Mouse (Mus musculus) megakaryocyte, embryonic 14.5 days (primary cell): ENCODE measurements around the gene Olfr168. TPM values are rescaled to one million over a fixed set of nuclear protein-coding genes. Genes with fewer than 3 reads are reported as not detected.
"Not testable (repeated sequence)": the region's sequence is repeated elsewhere in the genome, so short reads cannot be mapped to it uniquely, and the experiment has no call there.

Experiments
- H3K27me3 ChIP-seq: replicated peaks from 2 replicates; pipeline ENCODE3; 2012; ENCODE audit warnings: inconsistent platforms
- H3K36me3 ChIP-seq: replicated peaks from 2 replicates; pipeline ENCODE3; 2012; ENCODE audit warnings: low read length, inconsistent platforms, mixed read lengths
- H3K4me1 ChIP-seq: 2 replicates; pipeline ENCODE4 v1.6.1; 2012; ENCODE audit warnings: inconsistent platforms
- H3K4me3 ChIP-seq: replicated peaks from 2 replicates; pipeline ENCODE3; 2012; ENCODE audit warnings: moderate library complexity, mild to moderate bottlenecking, inconsistent platforms
- H3K9me3 ChIP-seq: 2 replicates; pipeline ENCODE4 v1.6.1; 2012; ENCODE audit warnings: inconsistent platforms
- FLI1 ChIP-seq: IDR thresholded peaks from 2 replicates; pipeline ENCODE4 v1.6.1; 2012; ENCODE audit warnings: low read length, inconsistent platforms, mixed read lengths
- GATA1 ChIP-seq: IDR thresholded peaks from 3 replicates; pipeline ENCODE4 v1.6.1; 2012; ENCODE audit warnings: mixed read lengths, low read length, inconsistent platforms, borderline replicate concordance
- polyA plus RNA-seq: library from polyadenylated mRNA; stranded (reverse); fragments of >175 nt; gene quantifications from 2 replicates; pipeline ENCODE4 v1.2.3, GENCODE M21; 2012; ENCODE audit warnings: low replicate concordance; ENCODE audit not compliant: insufficient read depth

The Olfr168 gene
- not detected in 2 replicates for polyA plus RNA-seq

GRCm38 (mm10) chr16:19535455-19535854 lies at the start of gene Olfr168:
Gene Olfr168, minus strand, starts transcription at chr16:19535555.
- H3K27me3 ChIP-seq, result no peaks in the 10 kb centered on the region
- no peaks in the 10 kb centered on the region for H3K4me1 ChIP-seq
- 0 out of 2 replicates have a peak, but pooled peaks cover 3% of the 10 kb centered on the region for H3K9me3 ChIP-seq
- no peaks in the 10 kb centered on the region for H3K36me3 ChIP-seq
- TF ChIP-seq FLI1, result no peak
- no peak for TF ChIP-seq GATA1
- no peak within 1 kb of the TSS for H3K4me3 ChIP-seq

- H3K9me3 ChIP-seq, H3K36me3 ChIP-seq, H3K4me3 ChIP-seq, H3K27me3 ChIP-seq, H3K4me1 ChIP-seq: not testable (repeated sequence)
These were observed 36.4 kb upstream of the Olfr168 start, which contains the start of gene Olfr169 for GRCm38 (mm10) chr16:19571709-19572108. Gene Olfr169, minus strand, starts transcription at chr16:19571809.

- H3K4me1 ChIP-seq, H3K27me3 ChIP-seq, H3K36me3 ChIP-seq, H3K9me3 ChIP-seq, H3K4me3 ChIP-seq: not testable (repeated sequence)
These were observed 18.1 kb upstream of the Olfr168 start for GRCm38 (mm10) chr16:19553429-19553828.

DNA sequence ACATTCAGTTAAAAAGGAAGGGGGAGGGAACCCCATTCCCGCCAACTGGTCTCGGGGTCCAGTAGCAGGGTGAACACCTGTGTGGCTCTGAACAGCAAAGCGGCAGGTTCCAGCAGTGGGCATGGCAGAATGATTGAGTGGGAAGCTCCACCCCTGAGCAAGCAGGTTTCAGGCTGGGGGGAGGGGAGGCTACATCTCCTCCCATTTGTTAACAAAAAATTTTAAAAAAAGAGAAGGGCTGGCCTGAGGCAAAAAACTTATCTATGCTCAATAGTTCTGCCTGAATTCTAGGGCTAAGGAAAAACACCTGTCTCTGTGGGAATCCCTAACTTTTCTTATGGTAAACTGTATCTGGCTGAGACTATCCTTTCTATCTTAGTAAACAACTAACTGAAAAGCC lies 16.9 kb upstream of the Olfr168 start:
- H3K36me3 ChIP-seq, H3K9me3 ChIP-seq, H3K4me1 ChIP-seq, H3K4me3 ChIP-seq, H3K27me3 ChIP-seq: not testable (repeated sequence)

- TF ChIP-seq GATA1 (no peak), FLI1 (no peak)
- H3K4me3 ChIP-seq, result no peak within 1 kb of the TSS
- no peaks in the 10 kb centered on the region for H3K27me3 ChIP-seq
- no peaks in the 10 kb centered on the region for H3K4me1 ChIP-seq
- no peaks in the 10 kb centered on the region for H3K36me3 ChIP-seq
- H3K9me3 ChIP-seq, result no peaks in the 10 kb centered on the region
These were observed 13.2 kb downstream of the Olfr168 start, which contains the start of gene Olfr167 for GRCm38 (mm10) chr16:19522166-19522565. Gene Olfr167, minus strand, starts transcription at chr16:19522266.

DNA sequence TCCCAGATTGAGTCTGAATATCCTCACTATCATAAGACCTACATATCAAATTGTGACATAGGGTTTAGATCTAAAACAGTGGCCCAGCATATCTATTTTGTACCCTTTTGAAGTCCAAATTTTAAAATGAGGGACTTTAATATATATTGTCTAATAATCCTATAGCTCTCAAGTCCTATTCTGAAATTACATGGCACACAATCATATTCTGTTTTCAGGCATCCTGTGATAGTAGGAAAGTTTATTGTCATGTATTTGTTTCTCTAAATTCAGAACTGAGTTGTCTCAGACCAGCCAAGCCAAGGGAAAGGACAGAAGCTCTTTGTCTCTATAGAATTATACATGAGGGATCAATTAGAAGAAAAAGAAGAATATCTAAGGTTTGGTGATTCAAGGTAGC lies 52.0 kb downstream of the Olfr168 start, which contains the start of gene Olfr166:
Gene Olfr166, plus strand, starts transcription at position 301 of the 400 bp plus-strand sequence.
- Histone ChIP-seq H3K9me3 (peaks cover 14% of the 10 kb centered on the region), H3K4me1 (no peaks in the 10 kb centered on the region), H3K4me3 (no peak within 1 kb of the TSS), H3K27me3 (no peaks in the 10 kb centered on the region), H3K36me3 (no peaks in the 10 kb centered on the region)
- no peak for TF ChIP-seq GATA1
- TF ChIP-seq FLI1, result no peak

Other genes starting within 250 kb of the Olfr168 start
- gene Olfr164, start 221.5 kb downstream of the Olfr168 start, polyA plus RNA-seq, result not detected in 2 replicates
- not detected in 2 replicates for gene Olfr165, start 112.4 kb downstream of the Olfr168 start, polyA plus RNA-seq
- gene Olfr166, start 51.9 kb downstream of the Olfr168 start, polyA plus RNA-seq, result not detected in 2 replicates
- not detected in 2 replicates for gene Olfr167, start 13.3 kb downstream of the Olfr168 start, polyA plus RNA-seq
- gene Olfr169, start 36.3 kb upstream of the Olfr168 start, polyA plus RNA-seq, result not detected in 2 replicates
- not detected in 2 replicates for gene Olfr170, start 76.3 kb upstream of the Olfr168 start, polyA plus RNA-seq
- gene Olfr171, start 94.4 kb upstream of the Olfr168 start, polyA plus RNA-seq, result not detected in 2 replicates
- gene Lamp3, start 170.8 kb upstream of the Olfr168 start, polyA plus RNA-seq, result not detected in 2 replicates
- gene B3gnt5, start 224.7 kb upstream of the Olfr168 start, polyA plus RNA-seq, result not detected in 2 replicates